Mouse (Mus musculus): ENCODE results near the gene Lama2.

Lama2 gene

DNA sequence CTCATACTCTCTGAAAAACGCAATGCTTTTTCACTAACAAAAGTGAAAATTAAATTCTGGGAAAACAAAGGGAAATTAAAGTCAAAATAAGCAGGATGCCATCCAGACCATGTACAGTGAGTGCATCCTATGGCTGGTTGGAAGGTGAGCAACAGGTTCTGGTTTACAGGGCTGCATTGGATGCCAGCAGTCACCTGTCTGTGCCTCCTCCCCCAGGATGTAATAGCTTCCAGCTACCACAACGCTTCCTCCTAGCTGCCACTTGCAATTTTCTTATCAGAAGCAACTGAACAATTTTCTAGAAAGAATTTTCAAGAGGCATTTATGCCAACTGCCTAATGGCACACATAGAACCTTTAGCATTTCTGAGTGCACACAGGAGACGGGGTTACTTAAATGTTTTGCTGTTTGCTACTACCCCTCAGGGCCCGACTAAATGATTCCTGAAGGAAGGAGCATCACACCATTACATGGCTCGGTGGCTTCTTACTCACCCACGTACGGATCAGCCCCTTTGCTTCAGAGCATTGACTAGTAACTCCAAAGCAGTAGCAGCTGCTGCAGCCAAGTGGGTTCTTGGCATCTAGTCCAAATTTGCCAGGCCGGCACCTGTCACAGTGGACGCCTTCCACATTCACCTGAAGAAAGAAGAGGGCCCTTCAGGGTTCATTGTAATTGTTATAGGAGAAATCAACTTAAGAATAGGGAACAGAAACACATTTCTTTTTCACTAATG lies 430.8 kb downstream of the Lama2 start:
- no peak for DNase-seq (ENCODE audit: low spot score in 2 of 2)

DNA sequence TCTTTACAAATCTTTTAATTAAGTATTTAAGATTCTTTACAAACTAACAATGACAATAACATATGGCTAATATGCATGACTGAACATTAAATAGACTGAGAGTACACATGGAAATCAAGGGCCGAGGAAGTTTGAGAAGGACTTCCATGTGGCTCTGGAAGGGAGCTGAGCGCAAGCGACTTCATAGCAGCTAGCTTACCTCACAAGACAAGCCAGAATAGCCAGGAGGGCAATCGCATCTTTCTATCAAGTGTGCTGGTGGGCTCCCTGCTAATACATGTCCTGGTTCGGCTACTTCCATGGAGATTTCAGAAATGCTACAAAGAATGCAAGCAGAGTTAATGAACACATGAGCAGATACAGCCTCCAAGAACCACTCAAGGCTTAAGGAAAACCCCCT lies 435.4 kb downstream of the Lama2 start:
- DNase-seq (ENCODE audit: low spot score in 2 of 2), result no peak

DNA sequence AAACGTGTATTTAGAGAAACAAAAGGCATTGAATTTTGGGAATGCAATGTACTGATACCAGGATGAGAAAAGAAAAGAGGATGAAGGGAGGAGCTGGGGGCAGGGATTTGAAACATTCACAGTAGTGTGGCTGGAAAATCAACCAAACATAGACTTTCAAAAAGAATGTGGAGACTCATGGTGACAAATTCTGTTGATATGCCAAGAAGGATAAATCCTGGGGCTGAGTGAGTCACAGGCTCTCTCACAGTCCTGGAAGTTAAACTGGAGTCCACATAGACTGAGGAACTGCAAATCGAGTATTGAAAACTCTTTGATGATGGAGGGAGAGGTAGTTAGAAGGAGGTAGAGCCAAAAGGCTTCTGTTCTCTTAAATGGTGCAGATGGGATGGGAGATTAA lies 445.3 kb downstream of the Lama2 start:
- DNase-seq (ENCODE audit: low spot score in 2 of 2), result no peak

- no peak for DNase-seq (ENCODE audit: low spot score in 2 of 2)
Measured at GRCm38 (mm10) chr10:27164738-27165137, 454.8 kb downstream of the Lama2 start.

GRCm38 (mm10) chr10:27162364-27162763 lies 457.2 kb downstream of the Lama2 start:
- no peak for DNase-seq (ENCODE audit: low spot score in 2 of 2)

DNA sequence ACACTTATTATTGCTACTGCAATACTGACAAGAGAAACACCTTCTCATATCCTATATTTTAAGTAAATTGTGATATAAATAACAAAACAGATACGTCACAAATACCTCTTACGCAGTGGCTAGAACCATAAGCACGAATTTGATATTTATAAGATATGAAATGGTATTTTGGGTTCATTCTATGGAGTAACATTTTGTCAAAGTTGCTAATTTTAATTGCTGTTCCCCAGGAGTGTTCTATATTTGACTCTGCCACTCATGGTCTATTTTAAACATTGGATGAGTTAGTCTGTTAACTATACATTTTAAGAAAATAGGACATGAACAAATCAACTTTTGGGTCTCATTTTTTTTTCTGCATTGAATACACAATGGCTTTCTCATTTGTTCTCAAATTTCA lies 469.3 kb downstream of the Lama2 start:
- DNase-seq (ENCODE audit: low spot score in 2 of 2), result no peak

DNA sequence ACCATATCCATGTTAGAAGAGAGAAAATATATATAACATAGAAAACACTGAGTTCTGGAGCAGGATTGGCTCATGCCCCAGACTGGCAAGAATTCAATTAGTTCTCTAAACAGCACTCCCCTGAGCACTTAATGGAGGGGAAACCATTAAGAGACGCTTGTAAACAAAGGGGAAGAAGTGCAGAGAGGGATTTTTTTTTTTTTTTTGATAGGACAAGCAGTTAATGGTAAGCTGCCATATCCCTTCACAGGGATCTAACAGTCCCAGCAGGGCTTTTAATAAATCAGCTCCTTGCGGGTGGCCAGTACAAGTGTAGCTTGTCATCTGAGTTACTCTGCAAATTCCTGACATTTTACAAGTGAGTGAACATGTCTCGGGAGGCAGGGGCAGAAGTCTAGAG lies 479.1 kb downstream of the Lama2 start:
- DNase-seq (ENCODE audit: low spot score in 2 of 2), result no peak

DNA sequence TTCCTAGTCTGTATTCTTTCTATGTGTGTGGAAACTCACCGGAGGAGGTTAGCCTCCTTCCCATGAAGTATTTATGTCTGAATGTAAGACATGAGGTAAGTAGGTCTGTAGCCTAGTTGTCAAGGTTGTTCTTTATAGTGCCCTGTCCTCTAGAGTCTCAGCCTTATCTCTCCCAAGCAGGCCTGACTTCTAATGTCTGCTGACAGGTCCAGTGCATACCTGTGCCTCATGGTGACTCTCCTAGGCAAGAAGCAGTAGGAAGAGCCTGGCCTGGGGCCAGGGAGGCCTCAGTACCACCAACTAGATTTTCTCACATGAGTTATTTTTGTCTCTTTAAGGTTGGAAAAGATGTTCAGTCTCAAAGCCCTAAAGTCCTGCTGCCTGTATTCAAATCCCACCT lies 483.8 kb downstream of the Lama2 start:
- no peak for DNase-seq (ENCODE audit: low spot score in 2 of 2)

- DNase-seq (ENCODE audit: low spot score in 2 of 2), result peak; percentile 81 to 86
Measured at GRCm38 (mm10) chr10:27133135-27133534, 486.4 kb downstream of the Lama2 start.

DNA sequence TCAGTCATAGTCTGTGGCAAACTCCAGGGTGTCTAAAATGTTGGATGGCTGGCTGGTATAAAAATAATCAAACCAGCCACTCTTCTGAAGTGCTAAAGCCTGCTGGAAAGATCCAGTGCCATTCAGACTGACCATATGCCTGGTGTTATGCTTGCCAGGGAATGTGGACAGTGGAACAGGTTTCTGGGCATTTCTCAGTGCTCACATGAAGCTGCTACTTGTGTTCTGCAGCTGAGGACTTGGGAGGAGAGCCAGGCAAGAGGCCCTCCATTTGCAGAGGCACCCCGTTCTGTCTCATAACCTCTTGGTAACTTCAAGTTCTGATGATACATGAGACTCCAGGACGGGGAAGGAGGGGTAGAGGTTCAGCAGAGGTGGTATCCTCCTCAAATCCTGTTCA lies 492.1 kb downstream of the Lama2 start:
- DNase-seq (ENCODE audit: low spot score in 2 of 2), result peak in 1 of 2 experiments; percentile 9

DNA sequence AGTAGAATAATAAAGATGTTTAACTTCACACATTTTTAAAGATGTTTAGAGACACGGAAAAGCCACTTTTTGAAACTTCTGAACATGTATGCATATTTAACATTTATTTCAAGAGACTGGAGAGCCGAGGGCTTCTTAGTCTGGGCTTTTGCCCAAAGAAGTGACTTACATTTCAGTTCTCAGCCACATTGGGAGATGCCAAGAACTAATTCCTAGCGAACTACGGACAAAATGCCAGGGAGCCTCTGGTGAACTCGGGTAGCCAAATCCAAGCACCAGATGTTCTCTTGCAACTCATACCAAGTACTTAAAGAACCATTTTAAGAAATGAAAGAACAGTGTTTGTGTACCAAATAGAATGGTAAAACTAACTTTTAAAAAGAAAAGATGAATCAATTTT lies 495.8 kb downstream of the Lama2 start:
- no peak for DNase-seq (ENCODE audit: low spot score in 2 of 2)

GRCm38 (mm10) chr10:27117815-27118214 lies 501.7 kb downstream of the Lama2 start:
- no peak for DNase-seq (ENCODE audit: low spot score in 2 of 2)

GRCm38 (mm10) chr10:27116938-27117647 lies 502.5 kb downstream of the Lama2 start:
- no peak for DNase-seq (ENCODE audit: low spot score in 2 of 2)

DNA sequence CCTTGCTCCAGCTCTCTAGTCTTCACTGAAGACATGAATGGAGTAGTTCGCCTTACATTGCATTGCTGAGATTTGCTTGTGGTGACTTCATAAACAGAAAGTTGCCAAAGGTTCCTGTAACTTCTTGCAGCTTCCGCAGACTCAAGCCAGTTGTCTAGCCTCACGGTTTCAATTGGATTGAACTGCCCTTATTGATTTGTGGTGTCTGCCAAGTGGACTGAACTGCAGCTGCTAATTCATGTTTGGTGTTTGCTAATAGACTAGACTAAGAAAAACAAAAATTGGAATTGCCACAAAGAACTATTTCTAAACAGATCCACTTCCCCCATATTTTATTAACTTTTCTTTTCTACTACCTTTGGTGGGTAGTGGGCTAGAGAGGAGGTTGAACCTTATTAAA lies 505.4 kb downstream of the Lama2 start:
- no peak for DNase-seq (ENCODE audit: low spot score in 2 of 2)

- no peak for DNase-seq (ENCODE audit: low spot score in 2 of 2)
Measured at GRCm38 (mm10) chr10:27103811-27104210, 515.7 kb downstream of the Lama2 start.

DNA sequence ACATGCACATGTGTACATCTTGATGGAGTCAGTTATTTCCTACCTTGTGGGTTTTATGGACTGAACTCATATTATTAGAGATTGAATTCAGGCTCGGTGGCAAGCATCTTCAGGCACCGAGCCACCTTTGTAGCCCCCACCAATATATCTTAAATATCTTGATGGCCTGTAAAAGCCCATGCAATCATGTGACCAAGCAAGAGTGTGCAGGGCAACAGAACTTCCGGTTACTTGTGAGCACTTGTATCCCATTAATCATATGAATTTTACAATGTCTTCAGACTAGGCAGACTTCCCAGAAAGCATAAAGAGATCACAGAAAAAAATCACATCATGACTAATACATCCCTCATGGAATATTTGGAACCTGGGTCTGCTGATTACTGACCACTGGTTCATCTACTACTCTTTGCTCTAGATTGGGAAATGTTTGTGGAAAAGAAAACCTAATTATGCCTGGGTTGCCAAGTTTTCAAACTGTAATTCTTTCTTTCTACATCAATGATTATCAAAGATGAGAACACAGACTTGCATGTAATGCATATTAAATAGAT lies 517.7 kb downstream of the Lama2 start:
- no peak for DNase-seq (ENCODE audit: low spot score in 2 of 2)

DNA sequence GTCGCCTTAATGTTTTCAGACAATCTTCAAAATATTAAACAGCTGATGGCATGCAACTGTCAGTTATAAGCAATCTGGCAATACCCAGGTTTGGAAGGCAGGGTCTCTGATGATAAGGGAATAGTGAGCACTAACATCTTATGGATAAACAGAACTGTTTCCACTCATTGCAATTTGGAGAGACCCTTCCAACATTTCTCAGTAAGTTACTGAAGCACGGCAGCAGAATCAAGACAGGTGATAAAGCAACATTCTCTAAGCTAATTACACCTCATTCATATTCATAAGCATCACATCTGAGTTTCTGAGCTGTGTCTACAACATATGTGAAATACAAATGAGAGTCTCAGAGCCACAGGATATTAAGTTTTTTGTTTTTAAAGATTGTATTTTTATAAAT lies 542.4 kb downstream of the Lama2 start:
- DNase-seq (ENCODE audit: low spot score in 2 of 2), result no peak

DNA sequence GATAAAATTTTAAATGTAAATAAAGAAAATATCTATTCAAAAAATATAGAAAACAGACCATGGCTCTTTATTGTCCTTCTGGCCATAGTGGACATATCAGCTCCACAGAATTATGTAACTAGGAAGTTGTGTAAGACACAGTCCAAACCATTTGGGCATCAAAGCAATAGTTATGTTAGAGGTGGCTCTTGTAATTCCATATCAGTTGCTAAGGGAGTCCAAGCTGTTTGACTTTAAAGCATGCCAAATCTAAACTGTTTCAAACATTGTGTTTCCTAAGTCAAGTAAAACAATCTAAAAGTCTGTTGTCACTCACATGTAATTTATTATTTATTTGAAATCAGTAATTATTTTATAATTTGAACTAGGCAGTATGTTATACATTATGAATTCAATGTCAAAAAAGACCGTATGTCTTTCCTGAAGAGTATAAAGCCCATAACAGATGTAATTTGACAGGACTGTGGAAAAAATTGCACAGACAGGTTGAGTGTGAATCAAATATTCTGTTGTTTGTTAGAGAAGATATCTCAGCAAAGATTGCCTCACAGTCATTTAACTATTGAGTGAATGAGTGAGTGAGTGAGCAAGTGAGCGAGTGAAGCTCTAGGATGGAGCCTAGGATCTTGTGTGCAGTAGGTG lies 550.6 kb downstream of the Lama2 start:
- DNase-seq (ENCODE audit: low spot score in 2 of 2), result no peak

GRCm38 (mm10) chr10:27063671-27064070 lies 555.9 kb downstream of the Lama2 start:
- DNase-seq (ENCODE audit: low spot score in 2 of 2), result no peak

- DNase-seq (ENCODE audit: low spot score in 2 of 2), result no peak
Measured at GRCm38 (mm10) chr10:27054488-27054887, 565.1 kb downstream of the Lama2 start.

- no peak for DNase-seq (ENCODE audit: low spot score in 2 of 2)
Measured at GRCm38 (mm10) chr10:27047196-27047595, 572.4 kb downstream of the Lama2 start.

GRCm38 (mm10) chr10:27041812-27042211 lies 577.7 kb downstream of the Lama2 start:
- no peak for DNase-seq (ENCODE audit: low spot score in 2 of 2)

DNA sequence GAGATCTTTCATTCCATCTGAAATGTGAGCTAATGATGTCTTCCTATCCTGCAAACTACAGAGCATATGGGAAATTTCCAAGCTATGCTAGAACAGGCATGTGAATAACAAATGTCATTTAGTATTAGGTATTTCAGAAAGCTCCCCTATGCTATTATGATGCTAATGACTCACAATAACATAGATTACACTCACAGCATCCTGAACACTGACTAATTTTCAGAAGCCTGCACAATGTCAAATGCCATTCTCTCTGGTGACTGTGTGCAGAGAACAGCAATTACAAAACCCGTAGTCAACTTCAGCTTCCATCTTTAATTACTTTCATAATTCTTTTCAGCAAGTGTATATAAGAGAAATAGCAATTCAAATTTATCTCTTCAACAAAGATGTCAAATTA lies 596.9 kb downstream of the Lama2 start:
- no peak for DNase-seq (ENCODE audit: low spot score in 2 of 2)
